Mouse (Mus musculus) small intestine, adult 2 months (tissue): ENCODE data around the gene Fbxo33.

Experiments used
- CTCF ChIP-seq: fragments of 200-500 bp; IDR thresholded peaks from 2 replicates; pipeline ENCODE4 v1.5.1; 2012; ENCODE audit warnings: low read depth, mild to moderate bottlenecking, control low read depth, inconsistent platforms, low read length, moderate library complexity, mixed read lengths; ENCODE audit not compliant: insufficient replicate concordance, insufficient read length; ENCODE audit errors: extremely low read depth
- POLR2A ChIP-seq: fragments of 200-500 bp; IDR thresholded peaks from 2 replicates; pipeline ENCODE4 v1.6.1; 2012; ENCODE audit warnings: low read depth, mild to moderate bottlenecking, control low read depth, inconsistent platforms, low read length, moderate library complexity

DNA sequence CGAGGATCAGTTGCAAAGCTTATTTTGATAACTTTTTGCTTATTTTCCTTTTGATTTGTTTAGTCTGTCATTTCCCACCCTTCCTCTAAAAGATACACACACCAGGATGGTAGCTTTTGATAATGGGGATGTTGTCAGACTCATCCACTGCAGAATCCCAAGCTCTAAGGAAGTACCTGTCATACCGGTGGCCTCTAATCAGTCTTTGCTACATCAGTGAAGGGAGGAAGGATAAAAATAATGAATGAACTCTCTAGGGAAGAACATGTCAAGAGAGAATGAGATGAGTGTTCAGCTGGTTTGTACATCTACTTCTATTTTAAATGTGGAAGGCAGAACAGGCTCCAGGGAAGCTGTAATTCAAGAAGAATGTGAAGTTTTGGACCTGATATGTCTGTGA lies 41.3 kb upstream of the Fbxo33 start:
- TF ChIP-seq POLR2A (no peak), CTCF (no peak)
